Mouse (Mus musculus) urinary bladder, postnatal 10 days (tissue): ENCODE data around the gene Olfr288.

ENCODE experiments used
- DNase-seq: peaks from one replicate; pipeline ENCODE4 v3.0.0; 2022; ENCODE audit warnings: low spot score

The Olfr288 gene

GRCm38 (mm10) chr15:98166963-98167644 is 28.2 kb downstream of the Olfr288 start, which contains the start of gene Ccdc184:
Gene Ccdc184 (plus strand): TSS chr15:98167158.
- DNase-seq = no peak

DNA sequence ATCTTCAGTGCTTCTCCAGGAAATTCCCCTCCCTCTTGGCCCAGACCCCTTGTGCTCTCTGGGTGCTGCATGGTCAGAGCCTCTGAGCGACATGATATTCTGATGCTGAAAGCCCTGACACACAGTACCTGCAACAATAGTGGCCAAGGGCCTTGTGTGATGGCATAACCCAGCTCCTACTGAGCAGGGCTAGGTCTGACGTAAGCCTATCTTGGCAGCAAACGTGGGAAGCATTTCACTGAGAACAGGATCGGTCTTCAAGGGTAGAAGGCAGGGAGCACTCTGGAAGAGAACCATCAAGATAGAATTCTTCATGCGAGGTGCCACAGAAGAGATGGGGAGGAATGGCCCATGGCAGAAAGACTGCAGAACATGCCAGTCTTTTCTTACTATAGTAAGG is 29.8 kb downstream of the Olfr288 start, which contains the start of gene Asb8:
Gene Asb8 (minus strand): TSS at position 101 of the 400 bp plus-strand sequence.
- DNase-seq = no peak

- no peak for DNase-seq
Observed at GRCm38 (mm10) chr15:98162561-98162960, 32.8 kb downstream of the Olfr288 start.

DNA sequence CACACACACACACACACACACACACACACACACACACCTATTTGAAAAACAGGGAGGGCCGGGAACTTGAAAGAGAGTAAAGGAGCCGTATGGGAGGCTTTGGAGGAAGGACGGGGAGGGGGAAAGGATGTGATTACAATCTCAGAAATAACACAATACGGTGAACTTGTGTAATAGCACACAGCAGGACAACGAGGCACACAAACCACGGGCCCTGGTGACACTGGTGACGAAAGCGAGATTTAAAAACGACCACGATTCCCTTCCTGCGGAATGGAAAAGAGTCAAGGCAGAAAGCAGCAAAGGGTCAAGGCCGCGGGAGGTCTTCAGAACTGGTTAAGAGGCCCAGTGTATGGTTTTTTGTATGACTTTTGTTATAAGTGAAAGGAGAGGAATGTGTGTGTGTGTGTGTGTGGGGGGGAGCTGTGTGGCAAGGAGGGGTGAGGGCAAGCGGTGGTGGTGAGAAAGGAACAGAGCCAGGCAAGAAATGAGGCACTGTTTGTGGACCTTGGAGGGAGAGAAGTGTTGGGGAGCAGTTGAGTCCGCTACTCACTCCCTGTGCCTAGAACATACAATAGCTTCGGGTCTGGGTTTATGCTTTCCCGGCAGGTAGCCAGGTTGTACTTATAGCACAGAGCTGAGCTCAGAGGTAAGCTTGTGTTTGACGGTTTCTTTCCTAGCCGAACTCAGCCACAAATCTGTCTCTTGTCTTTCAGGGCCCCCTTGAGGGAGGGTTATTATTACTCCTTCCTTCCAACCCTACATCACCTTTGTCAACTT is 34.1 kb downstream of the Olfr288 start:
- DNase-seq = no peak

- DNase-seq = no peak
Observed at GRCm38 (mm10) chr15:98157253-98157652, 38.1 kb downstream of the Olfr288 start.

DNA sequence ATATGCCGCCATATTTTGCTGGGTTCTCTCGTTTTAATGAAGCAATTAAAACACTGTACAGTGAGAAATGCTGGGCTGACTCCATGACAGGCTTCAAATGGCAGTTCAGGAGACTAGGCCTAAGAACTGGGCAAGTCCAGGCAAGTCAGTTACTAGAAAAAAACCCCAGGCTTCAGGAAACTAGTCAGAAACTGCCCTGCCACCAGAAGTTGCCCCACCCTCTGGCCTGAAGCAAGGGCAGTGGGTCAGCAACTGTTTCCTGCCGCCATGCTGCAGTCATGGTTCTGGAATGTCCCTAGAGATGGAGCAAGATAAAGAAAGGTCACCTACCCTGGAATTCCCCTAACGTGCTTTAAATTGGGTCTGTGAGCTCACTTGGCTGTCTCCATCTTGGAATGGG is 39.4 kb downstream of the Olfr288 start:
- DNase-seq = no peak

- DNase-seq = no peak
Observed at GRCm38 (mm10) chr15:98155272-98155671, 40.1 kb downstream of the Olfr288 start.

GRCm38 (mm10) chr15:98154631-98155030 is 40.7 kb downstream of the Olfr288 start:
- no peak for DNase-seq

DNA sequence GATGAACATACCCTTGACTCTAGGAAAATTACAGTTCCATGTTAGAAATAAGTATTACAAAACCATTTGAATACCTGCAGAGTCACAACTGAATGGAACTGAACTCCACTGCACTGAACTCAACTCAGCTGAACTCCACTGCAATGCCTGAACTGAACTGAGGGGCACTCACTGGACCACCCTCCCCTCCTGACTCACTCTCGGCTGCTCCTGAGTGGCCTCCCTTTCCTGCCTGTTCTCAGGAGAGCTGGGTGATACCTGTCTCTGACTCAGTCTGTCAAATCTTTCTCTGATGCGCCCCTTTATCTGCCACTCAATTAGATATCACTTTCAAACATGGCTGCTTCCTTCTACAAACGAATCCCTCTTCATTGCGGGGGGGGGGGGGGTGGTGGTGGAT is 41.2 kb downstream of the Olfr288 start:
- DNase-seq = no peak

- DNase-seq = no peak
Observed at GRCm38 (mm10) chr15:98153625-98154024, 41.7 kb downstream of the Olfr288 start.

DNA sequence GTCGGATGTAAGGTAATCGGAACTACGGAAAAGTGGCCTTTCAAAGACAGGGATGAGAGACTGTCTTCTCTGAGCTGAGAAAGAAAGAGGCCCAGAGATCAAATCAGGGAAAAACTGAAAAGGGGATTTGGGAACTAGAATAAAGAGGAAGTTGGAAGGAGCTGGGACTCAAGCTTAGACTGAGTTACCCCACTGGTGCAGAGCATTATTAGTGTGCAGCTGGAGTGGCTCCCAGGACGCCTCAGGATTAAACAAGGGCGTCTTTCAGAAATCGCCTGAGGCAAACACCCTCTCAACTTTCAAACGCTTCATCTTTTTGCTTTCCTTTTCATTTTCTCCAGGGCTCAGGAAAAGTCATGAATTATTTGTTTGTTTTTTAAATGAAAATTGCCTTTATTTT is 42.4 kb downstream of the Olfr288 start:
- no peak for DNase-seq

- no peak for DNase-seq
Observed at GRCm38 (mm10) chr15:98149166-98149602, 46.2 kb downstream of the Olfr288 start.

- DNase-seq = no peak
Observed at GRCm38 (mm10) chr15:98148356-98148755, 47.0 kb downstream of the Olfr288 start.

DNA sequence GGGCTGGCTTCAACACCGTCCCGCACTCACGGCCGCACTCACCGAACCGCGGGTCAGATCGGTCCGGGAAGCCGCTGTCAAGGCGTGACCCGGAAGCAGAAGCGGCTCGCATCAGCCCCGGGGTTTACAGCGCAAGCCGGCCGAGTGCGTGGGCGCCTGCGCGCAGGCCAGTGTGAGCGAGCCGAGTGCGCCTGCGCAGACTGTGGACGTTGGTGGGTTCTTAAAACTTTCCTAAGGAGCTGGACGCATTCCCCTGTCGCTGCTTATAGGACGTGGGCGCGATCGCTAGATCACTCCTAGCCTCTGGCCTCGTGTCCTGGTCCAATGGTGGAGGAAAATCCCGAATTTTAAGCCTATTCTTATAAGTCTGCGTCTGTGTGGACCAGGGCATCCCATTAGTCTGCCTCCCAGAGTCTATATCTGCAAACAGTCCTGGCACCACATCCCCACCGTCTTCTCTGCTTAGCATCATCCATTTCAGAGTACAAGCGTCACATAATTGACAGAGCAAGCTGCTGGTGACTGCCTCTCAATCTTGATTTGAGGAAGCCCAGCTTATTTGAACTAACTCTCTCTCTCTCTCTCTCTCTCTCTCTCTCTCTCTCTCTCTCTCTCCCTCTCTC is 49.7 kb downstream of the Olfr288 start:
- DNase-seq = peak; percentile 68

- no peak for DNase-seq
Observed at GRCm38 (mm10) chr15:98144861-98145507, 50.4 kb downstream of the Olfr288 start.

DNA sequence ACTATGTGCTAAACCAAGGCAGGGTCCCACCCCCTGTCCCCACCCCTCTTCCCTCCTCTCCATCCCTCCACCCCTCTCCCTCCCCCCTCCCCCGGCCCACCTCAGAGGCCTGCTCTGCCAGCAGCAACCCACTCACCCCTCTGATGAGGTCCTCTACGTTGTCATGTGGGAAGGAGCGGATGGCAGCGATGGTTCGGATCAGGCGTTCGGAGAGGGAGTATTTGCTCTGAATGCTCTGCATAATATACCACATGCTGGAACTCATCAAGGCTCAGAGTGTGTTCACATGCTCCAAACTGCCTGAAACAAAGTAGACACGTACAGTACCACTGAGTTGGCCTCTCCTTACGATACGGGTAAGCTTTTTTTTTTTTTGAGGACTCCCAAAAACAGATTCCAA is 52.8 kb downstream of the Olfr288 start:
- no peak for DNase-seq

- DNase-seq = no peak
Observed at GRCm38 (mm10) chr15:98140809-98141208, 54.5 kb downstream of the Olfr288 start.

DNA sequence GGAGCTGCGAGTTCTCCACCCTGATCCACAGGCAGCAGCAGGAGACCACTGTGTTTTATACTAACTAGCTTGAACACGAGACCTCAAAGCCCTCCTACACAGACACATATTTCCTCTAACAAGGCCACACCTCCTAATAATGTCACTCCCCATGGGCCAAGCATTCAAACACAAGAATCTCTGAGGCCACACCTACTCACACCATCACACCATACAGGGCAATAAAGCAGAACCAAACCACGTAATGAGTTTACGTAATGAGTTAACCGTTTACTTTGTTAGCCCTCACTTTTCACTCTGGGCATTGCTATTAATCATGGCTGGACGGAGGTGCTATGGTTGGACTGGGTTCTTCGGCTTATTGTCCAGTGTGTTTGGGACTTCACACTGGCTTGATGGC is 55.6 kb downstream of the Olfr288 start:
- no peak for DNase-seq

DNA sequence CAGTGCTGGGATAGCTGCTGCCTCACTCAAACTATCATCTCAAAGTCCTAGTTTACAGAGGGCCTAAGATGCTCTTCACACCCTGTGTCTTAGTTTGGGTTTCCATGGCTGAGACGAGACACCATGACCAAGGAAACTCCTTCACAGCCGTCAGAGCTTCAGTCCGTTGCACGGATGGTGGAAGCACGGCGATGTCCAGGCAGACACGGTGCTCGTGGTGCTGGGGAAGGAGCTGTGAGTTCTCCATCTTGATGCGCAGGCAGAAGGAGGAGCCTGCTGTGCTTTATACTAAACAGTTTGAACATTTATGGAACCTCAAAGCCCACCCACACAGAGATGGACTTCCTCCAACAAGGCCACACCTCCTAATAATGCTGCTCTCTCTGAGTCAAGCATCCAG is 58.5 kb downstream of the Olfr288 start:
- DNase-seq = no peak
